Mouse (Mus musculus): ENCODE results near the gene Rybp.

- TF ChIP-seq CTCF (IDR thresholded peaks at IDR 0.05; ENCODE audit: low read depth, low read length) (no peak), POLR2A (IDR thresholded peaks at IDR 0.05; ENCODE audit: borderline replicate concordance, low read depth, low read length) (no peak)
Measured at GRCm38 (mm10) chr6:100255411-100255810, 31.9 kb downstream of the Rybp start.

Data from bone marrow macrophage, adult 2 months (primary cell).